Mouse (Mus musculus) urinary bladder, postnatal 14 days (tissue): ENCODE results near the gene Psma5.

Source experiments
- DNase-seq: peaks from one replicate; pipeline ENCODE4 v3.0.0; 2021; ENCODE audit warnings: low spot score

Gene Psma5

DNA sequence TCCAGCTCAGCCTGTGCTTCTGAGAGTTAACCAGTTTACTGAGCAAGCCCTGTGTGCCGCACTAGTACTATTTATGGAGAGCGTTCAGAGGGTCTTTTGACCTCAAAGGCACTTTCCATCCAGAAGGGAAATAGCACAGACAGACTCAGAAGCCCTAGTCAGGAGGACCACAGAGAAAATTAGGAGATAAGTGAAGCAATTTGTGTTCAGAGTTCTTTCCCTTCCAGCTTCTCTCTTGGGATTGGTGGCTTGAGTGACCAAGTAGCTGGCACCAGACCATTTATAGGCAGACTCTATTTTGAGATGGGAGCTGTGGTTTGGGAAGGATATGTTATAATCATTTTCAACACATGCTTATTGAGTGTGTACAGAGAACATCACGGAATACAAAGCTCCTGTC, 49.7 kb downstream of the Psma5 start:
- DNase-seq, result no peak

DNA sequence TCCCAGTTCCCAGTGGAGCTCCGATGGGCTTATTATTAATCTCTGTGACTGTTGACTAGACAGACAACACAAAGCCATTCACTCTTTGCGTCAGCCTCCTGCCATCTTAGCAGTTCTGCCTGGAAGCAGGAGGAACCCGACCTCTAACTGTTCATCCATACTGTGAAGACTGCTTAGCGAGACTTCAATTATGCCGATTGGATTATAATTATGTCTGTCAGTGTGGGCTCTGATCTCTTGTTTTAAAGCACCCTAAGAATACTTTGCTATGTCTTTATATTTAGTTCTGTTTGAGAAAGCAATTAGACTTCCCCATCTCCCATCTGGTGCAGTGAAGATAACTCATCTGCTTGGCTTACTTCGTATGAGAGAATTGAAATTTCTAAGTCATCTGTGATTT, 50.8 kb downstream of the Psma5 start:
- no peak for DNase-seq

DNA sequence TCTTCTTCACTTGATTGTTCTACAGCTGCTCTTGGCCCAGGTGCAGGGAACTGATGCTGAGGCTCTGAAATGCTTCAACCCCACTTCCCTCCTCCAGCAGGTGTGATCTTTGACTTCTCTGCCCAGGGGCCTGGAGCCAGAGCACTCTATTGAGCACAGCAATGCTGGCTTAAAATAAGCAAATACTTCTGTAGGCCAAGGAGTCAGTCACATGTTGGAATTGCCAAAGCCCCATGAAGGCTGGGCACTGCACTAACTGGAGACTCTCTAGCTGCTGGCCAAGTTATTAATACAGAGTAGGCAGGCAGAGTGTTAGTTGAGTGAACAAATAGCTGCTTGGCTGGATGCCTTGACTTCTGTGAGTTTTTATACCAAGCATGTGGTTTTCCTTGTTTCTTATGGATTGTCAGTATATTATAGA, 54.2 kb downstream of the Psma5 start:
- DNase-seq, result no peak

DNA sequence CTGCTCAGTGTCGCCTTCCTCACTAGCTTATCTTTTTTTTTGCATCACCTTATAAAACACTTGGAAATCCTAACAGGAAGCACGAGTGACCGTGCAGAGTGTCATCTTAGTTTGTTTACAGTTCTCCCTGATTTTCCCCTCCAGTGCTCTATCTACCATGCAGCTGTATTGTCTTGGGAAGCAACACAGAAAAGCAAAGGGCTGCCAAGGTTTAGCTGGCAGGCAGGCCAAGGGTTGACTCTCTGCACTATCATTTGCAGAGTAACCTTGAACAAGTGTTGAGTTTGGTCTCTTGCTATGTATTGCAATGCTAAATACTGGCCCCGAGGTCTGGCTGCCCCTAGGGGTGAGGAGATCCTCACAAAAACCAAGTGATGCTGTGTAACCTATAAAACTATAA, 55.0 kb downstream of the Psma5 start:
- no peak for DNase-seq

DNA sequence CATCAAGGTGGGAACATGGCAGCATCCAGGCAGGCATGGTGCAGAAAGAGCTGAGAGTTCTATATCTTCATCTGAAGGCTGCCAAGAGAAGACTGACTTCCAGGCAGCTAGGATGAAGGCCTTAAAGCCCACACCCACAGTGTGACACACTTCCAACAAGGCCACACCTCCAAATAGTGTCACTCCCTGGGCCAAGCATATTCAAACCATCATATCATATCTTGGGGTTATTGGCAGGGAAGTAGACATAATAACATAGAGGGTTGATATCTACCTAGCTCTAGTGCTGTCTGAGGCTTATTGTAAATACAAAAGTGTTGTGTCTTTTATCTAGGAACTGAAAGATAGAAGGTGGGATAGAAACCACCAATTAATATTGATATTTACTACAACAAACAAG, 55.7 kb downstream of the Psma5 start:
- no peak for DNase-seq

- DNase-seq, result no peak
These were observed 56.4 kb downstream of the Psma5 start for GRCm38 (mm10) chr3:108313138-108313537.

GRCm38 (mm10) chr3:108314038-108314675, 57.4 kb downstream of the Psma5 start:
- no peak for DNase-seq

DNA sequence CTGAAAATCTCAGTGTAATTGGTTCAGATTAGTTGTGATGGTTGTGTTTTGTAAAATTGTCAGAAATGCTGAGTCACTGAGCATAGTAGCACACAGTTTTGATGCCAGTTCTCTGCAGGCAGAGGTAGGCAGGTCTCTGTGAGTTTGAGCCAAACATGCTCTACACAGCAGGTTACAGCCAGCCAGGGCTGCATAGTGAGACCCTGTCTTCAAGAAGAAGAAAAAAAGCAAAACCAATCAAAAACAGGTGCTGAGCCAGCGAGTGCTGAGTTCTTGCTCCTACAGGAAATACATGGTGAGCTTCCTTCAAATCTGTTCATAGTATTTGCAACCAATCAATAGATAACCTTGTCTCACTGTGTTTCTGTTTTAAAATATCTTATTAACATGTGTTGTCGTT, 61.8 kb downstream of the Psma5 start:
- no peak for DNase-seq

- DNase-seq, result no peak
These were observed 64.9 kb downstream of the Psma5 start for GRCm38 (mm10) chr3:108321671-108322070.

DNA sequence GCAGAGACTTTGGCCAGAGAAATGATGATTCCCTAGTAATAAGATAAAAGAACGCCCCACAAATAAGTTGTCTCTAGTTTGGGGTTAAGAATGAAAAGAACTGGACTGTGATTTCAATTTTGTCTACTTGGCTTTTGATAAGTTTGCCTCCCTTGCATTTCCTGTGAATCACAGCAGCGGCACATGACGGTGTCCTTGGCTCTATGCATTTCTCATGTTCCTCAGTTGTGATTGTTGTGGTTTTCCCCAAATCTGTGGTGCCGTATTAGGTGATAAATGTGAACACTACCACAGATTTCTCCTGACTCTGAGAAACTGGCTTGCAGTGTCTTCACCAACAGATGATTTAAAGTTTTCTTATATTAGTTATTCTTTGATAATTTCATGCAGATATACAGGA, 65.4 kb downstream of the Psma5 start:
- DNase-seq, result no peak

- DNase-seq, result no peak
These were observed 66.2 kb downstream of the Psma5 start for GRCm38 (mm10) chr3:108322962-108323361.

DNA sequence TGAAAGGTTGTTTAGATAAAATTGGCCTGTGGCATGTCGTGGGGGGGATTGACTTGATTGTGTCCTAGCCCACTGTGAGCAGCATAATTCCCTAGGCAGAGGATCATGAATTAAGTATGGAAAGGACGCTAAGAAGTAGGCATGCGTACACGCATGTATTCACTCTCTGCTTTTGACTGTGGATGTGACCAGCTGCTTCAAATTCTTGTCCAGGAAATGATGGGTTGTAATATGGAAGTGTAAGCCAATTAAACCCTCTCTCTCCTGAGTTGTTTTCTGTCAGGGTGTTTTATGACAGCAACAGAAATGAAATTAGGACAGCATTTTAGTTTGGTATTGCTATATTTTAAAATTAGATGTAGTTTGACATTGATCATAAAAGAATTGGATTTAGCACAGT, 68.1 kb downstream of the Psma5 start:
- no peak for DNase-seq

DNA sequence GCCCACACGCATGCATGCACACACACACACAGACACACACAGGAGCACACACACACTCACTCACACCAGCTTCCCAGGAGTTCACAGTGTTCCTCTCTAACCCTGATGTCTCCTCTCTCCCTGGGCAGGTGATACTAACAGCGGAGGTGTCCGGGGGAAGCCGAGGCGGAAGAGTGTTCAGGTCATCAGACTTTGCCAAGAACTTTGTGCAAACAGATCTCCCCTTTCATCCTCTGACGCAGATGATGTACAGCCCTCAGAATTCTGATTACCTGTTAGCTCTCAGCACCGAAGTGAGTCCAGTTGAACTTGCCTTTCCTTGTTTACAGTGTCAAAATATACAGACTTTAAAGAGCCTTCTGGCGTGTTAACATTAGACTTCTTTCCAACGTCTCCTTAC, 68.8 kb downstream of the Psma5 start:
- no peak for DNase-seq

GRCm38 (mm10) chr3:108327275-108327674, 70.5 kb downstream of the Psma5 start:
- DNase-seq, result no peak

DNA sequence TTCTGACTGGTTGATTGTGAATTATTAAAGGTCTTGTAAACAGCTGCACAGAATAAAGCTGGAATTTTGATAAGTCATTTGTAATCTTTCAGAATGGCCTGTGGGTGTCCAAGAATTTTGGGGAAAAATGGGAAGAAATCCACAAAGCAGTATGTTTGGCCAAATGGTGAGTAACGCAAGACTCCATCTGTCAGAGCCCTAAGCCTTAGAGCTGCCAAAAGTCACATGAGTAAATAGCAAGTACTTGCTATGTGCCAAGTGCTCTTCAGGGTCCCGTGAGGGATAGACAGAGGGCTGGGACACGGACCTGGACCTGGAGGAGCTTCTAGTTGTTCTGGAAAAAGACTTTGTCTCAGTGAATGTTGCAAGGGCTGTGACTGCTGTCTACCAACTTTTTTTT, 71.2 kb downstream of the Psma5 start:
- DNase-seq, result no peak

DNA sequence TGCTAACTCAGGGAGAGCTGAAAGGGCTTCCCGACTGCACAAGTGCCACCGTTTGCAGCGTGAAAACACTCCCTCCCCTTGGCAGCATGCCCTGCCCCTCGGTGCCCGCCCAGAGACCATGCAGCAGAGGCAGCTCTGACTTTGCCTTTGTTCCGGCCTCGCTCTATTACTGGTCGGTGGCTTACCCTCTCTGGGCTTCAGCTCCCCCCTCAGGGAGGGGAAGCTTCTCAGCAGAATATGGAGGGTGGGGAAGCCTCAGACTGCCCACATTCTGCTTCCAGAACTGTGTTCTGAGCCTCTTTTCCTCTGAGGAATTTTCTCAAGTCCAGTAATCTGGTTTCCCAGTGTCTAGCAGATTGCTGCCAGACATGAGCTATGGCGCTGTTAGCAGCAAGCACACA, 71.7 kb downstream of the Psma5 start:
- peak; percentile 48 for DNase-seq
